Mouse (Mus musculus) liver, embryonic 14.5 days (tissue): ENCODE data around the gene P2rx5. TPM values are rescaled to one million over a fixed set of nuclear protein-coding genes. Genes with fewer than 3 reads are reported as not detected.

ENCODE experiments used
- ATAC-seq: fragments of 200-750 bp; cut with Nextera tagmentation; 2 replicates; pipeline ENCODE4 v1.8.0; 2017; ENCODE audit warnings: moderate number of reproducible peaks, mild to moderate bottlenecking, moderate library complexity; ENCODE audit not compliant: insufficient read depth
- DNase-seq, 3 experiments: peaks; one replicate each; pipeline ENCODE4 v3.0.0-alpha.2; 2012 to 2013; ENCODE audit warnings: low read depth in 3 of 3, low spot score in 3 of 3
- H3K27ac ChIP-seq: fragments of 300-500 bp; sonication (generic); 2 replicates; pipeline ENCODE4 v1.5.1; 2014; ENCODE audit warnings: moderate library complexity, mild to moderate bottlenecking, control low read depth, inconsistent platforms
- H3K27me3 ChIP-seq: fragments of 300-500 bp; sonication (generic); 2 replicates; pipeline ENCODE4 v1.6.1; 2014; ENCODE audit warnings: mild to moderate bottlenecking, low read length, moderate library complexity; ENCODE audit not compliant: control insufficient read depth, insufficient read depth
- H3K36me3 ChIP-seq: fragments of 300-500 bp; sonication (generic); replicated peaks from 2 replicates; pipeline ENCODE4 v1.6.1; 2014; ENCODE audit warnings: low read depth; ENCODE audit not compliant: control insufficient read depth, insufficient read depth
- H3K4me1 ChIP-seq, 2 experiments: fragments of 200-500 bp in 1 of 2; fragments of 300-500 bp in 1 of 2; sonication (generic) in 1 of 2; replicated peaks; 2 replicates each; pipeline ENCODE4 v1.6.1; 2012 to 2014; ENCODE audit warnings: antibody characterized with exemption in 1 of 2, inconsistent platforms in 1 of 2, low read length in 1 of 2; ENCODE audit not compliant: control insufficient read depth in 2 of 2, insufficient read depth in 2 of 2
- H3K4me2 ChIP-seq: fragments of 300-500 bp; sonication (generic); 2 replicates; pipeline ENCODE4 v1.6.1; 2014; ENCODE audit warnings: low read depth, mild to moderate bottlenecking, control low read depth, moderate library complexity
- H3K4me3 ChIP-seq, 2 experiments: fragments of 200-500 bp in 1 of 2; fragments of 300-500 bp in 1 of 2; sonication (generic) in 1 of 2; 2 replicates each; pipeline ENCODE4 v1.5.1; 2012 to 2014; ENCODE audit warnings: low read depth in 2 of 2, low read length in 2 of 2, mild to moderate bottlenecking in 2 of 2, control low read depth in 1 of 2, inconsistent platforms in 1 of 2, moderate library complexity in 1 of 2; ENCODE audit not compliant: insufficient read depth in 1 of 2
- H3K9ac ChIP-seq: fragments of 300-500 bp; sonication (generic); replicated peaks from 2 replicates; pipeline ENCODE4 v1.6.1; 2014; ENCODE audit warnings: mild to moderate bottlenecking, control low read depth, moderate library complexity
- H3K9me3 ChIP-seq: fragments of 300-500 bp; sonication (generic); 2 replicates; pipeline ENCODE4 v1.6.1; 2016; ENCODE audit warnings: low read length, mixed read lengths; ENCODE audit not compliant: control insufficient read depth
- CTCF ChIP-seq: IDR thresholded peaks from 2 replicates; pipeline ENCODE4 v1.5.1; 2016; ENCODE audit warnings: antibody characterized with exemption, low read depth, control low read depth
- EP300 ChIP-seq: IDR thresholded peaks from 2 replicates; pipeline ENCODE4 v1.6.1; 2016; ENCODE audit warnings: antibody characterized with exemption, low read depth
- WGBS: fragments of 180-500 bp; shearing (Covaris S2); extraction: QIAGEN DNeasy Blood & Tissue Kit; methylation state at CpG from one replicate; pipeline ENCODE4 v1.1.7; 2014; ENCODE audit not compliant: insufficient replicate concordance; 5-methylcytosine and 5-hydroxymethylcytosine counted together
- polyA plus RNA-seq, 2 experiments: library from polyadenylated mRNA; depleted of rRNA in 1 of 2; stranded (reverse) in 1 of 2; unstranded in 1 of 2; fragments of >200 nt; fragmentation: Nextera tagmentation in 1 of 2; extraction: Ambion mirVana in 1 of 2; gene quantifications; 2 replicates each; pipeline versions ENCODE4 v1.2.1 to v1.2.3; 2012 to 2014

P2rx5 gene
- polyA plus RNA-seq, 2 experiments, result 0.08 to 0.15 TPM

- H3K9ac ChIP-seq, result no peak overlapping the region
- H3K4me3 ChIP-seq, result no peak overlapping the region
- H3K27me3 ChIP-seq, result no peaks in the 10 kb centered on the region
- no peak overlapping the region for H3K4me2 ChIP-seq
- no peaks in the 10 kb centered on the region for H3K4me1 ChIP-seq
- H3K36me3 ChIP-seq, result no peaks in the 10 kb centered on the region
- H3K9me3 ChIP-seq, result no peaks in the 10 kb centered on the region
- H3K27ac ChIP-seq, result no peak overlapping the region
- TF ChIP-seq EP300, result no peak
- TF ChIP-seq CTCF, result no peak
- DNase-seq (no peak), ATAC-seq (no peak)
- WGBS, result 64% methylated on average over 11 of the region's 11 CpGs
These were observed 13.9 kb upstream of the P2rx5 start for GRCm38 (mm10) chr11:73146026-73146974.

GRCm38 (mm10) chr11:73146975-73147365 lies 13.3 kb upstream of the P2rx5 start:
- no peak for DNase-seq
- H3K9ac ChIP-seq, result no peak overlapping the region
- ATAC-seq, result no peak
- no peak overlapping the region for H3K4me2 ChIP-seq
- H3K4me1 ChIP-seq, result no peaks in the 10 kb centered on the region
- no peak for TF ChIP-seq EP300
- TF ChIP-seq CTCF, result no peak
- no peaks in the 10 kb centered on the region for H3K9me3 ChIP-seq
- H3K4me3 ChIP-seq, result no peak overlapping the region
- WGBS, result 45% methylated on average over 7 of the region's 7 CpGs
- no peak overlapping the region for H3K27ac ChIP-seq
- no peaks in the 10 kb centered on the region for H3K27me3 ChIP-seq
- H3K36me3 ChIP-seq, result no peaks in the 10 kb centered on the region

- WGBS, result 68% methylated on average over 9 of the region's 9 CpGs
- no peak for ATAC-seq
- Histone ChIP-seq H3K9me3 (no peaks in the 10 kb centered on the region), H3K9ac (no peak overlapping the region), H3K4me2 (no peak overlapping the region), H3K4me1 (no peaks in the 10 kb centered on the region), H3K4me3 (no peak overlapping the region), H3K36me3 (no peaks in the 10 kb centered on the region), H3K27me3 (no peaks in the 10 kb centered on the region), H3K27ac (no peak overlapping the region)
- no peak for DNase-seq
- TF ChIP-seq EP300 (no peak), CTCF (no peak)
These were observed 12.0 kb upstream of the P2rx5 start for GRCm38 (mm10) chr11:73148209-73148608.

GRCm38 (mm10) chr11:73155071-73155470 lies 5.2 kb upstream of the P2rx5 start:
- WGBS, result 54% methylated on average over 6 of the region's 6 CpGs
- no peak overlapping the region for H3K4me3 ChIP-seq
- H3K36me3 ChIP-seq, result no peaks in the 10 kb centered on the region
- peaks cover 9% of the 10 kb centered on the region for H3K27me3 ChIP-seq
- no peak for ATAC-seq
- TF ChIP-seq CTCF (no peak), EP300 (no peak)
- no peaks in the 10 kb centered on the region for H3K4me1 ChIP-seq
- no peaks in the 10 kb centered on the region for H3K9me3 ChIP-seq
- H3K27ac ChIP-seq, result no peak overlapping the region
- H3K4me2 ChIP-seq, result no peak overlapping the region
- DNase-seq, result no peak
- H3K9ac ChIP-seq, result no peak overlapping the region

GRCm38 (mm10) chr11:73160811-73161200 lies 585 bp downstream of the P2rx5 start:
- no peak for TF ChIP-seq CTCF
- no peak for TF ChIP-seq EP300
- H3K27me3 ChIP-seq, result peaks cover 19% of the 10 kb centered on the region
- WGBS, result 25% methylated on average over 6 of the region's 6 CpGs
- H3K9me3 ChIP-seq, result no peaks in the 10 kb centered on the region
- no peaks in the 10 kb centered on the region for H3K36me3 ChIP-seq
- ATAC-seq (0 out of 2 replicates have a peak, but pooled peaks have one; percentile 3), DNase-seq (no peak)
- no peak overlapping the region for H3K27ac ChIP-seq
- no peak overlapping the region for H3K9ac ChIP-seq
- H3K4me2 ChIP-seq, result peak overlapping the region; percentile 57
- peaks cover 0 to 2% of the 10 kb centered on the region in 2 experiments; a peak in 1 of 4 replicates for H3K4me1 ChIP-seq
- H3K4me3 ChIP-seq, result 0 out of 4 replicates have a peak overlapping the region, but pooled peaks of 1 of the 2 experiments have one; percentile 13
